Mouse (Mus musculus): ENCODE measurements around the gene Rem1.
A peak's percentile ranks its signal among the peaks of the same experiment; 100 is the strongest.

Rem1 gene

GRCm38 (mm10) chr2:152626774-152627591, at the start of gene Rem1:
Gene Rem1 (plus strand): TSS chr2:152626951.
- no peak for DNase-seq (ENCODE audit: low spot score in 2 of 2)

- DNase-seq (ENCODE audit: low spot score in 2 of 2): no peak
Observed at GRCm38 (mm10) chr2:152580107-152580506, 46.6 kb upstream of the Rem1 start, which contains the start of gene Defb19. Gene Defb19 (minus strand): TSS chr2:152580312.

- DNase-seq (ENCODE audit: low spot score in 2 of 2): no peak
Observed at GRCm38 (mm10) chr2:152580612-152581011, 46.1 kb upstream of the Rem1 start.

GRCm38 (mm10) chr2:152586926-152587560, 39.7 kb upstream of the Rem1 start:
- peak; percentile 9 to 15 for DNase-seq (ENCODE audit: low spot score in 2 of 2)

GRCm38 (mm10) chr2:152588450-152588849, 38.3 kb upstream of the Rem1 start:
- no peak for DNase-seq (ENCODE audit: low spot score in 2 of 2)

- no peak for DNase-seq (ENCODE audit: low spot score in 2 of 2)
Observed at GRCm38 (mm10) chr2:152589021-152589420, 37.7 kb upstream of the Rem1 start.

GRCm38 (mm10) chr2:152599299-152599698, 27.5 kb upstream of the Rem1 start, which contains the start of gene Defb45:
Gene Defb45 (minus strand): TSS chr2:152599399.
- no peak for DNase-seq (ENCODE audit: low spot score in 2 of 2)

- no peak for DNase-seq (ENCODE audit: low spot score in 2 of 2)
Observed at GRCm38 (mm10) chr2:152600076-152600475, 26.7 kb upstream of the Rem1 start.

GRCm38 (mm10) chr2:152601275-152601960, 25.3 kb upstream of the Rem1 start:
- DNase-seq (ENCODE audit: low spot score in 2 of 2): no peak

GRCm38 (mm10) chr2:152604057-152604456, 22.7 kb upstream of the Rem1 start, which contains the start of gene Defb36:
Gene Defb36 (plus strand): TSS chr2:152604327.
- DNase-seq (ENCODE audit: low spot score in 2 of 2): peak; percentile 27 to 28

- DNase-seq (ENCODE audit: low spot score in 2 of 2): no peak
Observed at GRCm38 (mm10) chr2:152607746-152608145, 19.0 kb upstream of the Rem1 start.

- DNase-seq (ENCODE audit: low spot score in 2 of 2): no peak
Observed at GRCm38 (mm10) chr2:152608719-152609118, 18.0 kb upstream of the Rem1 start.

GRCm38 (mm10) chr2:152612193-152612592, 14.6 kb upstream of the Rem1 start:
- DNase-seq (ENCODE audit: low spot score in 2 of 2): peak in 1 of 2 experiments; percentile 7

GRCm38 (mm10) chr2:152615563-152615962, 11.2 kb upstream of the Rem1 start:
- peak; percentile 64 to 68 for DNase-seq (ENCODE audit: low spot score in 2 of 2)

GRCm38 (mm10) chr2:152616470-152616869, 10.3 kb upstream of the Rem1 start:
- DNase-seq (ENCODE audit: low spot score in 2 of 2): no peak

GRCm38 (mm10) chr2:152617374-152617773, 9.4 kb upstream of the Rem1 start:
- DNase-seq (ENCODE audit: low spot score in 2 of 2): no peak

GRCm38 (mm10) chr2:152620367-152621134, 6.2 kb upstream of the Rem1 start:
- DNase-seq (ENCODE audit: low spot score in 2 of 2): peak; percentile 16 to 20

GRCm38 (mm10) chr2:152622151-152622550, 4.6 kb upstream of the Rem1 start:
- no peak for DNase-seq (ENCODE audit: low spot score in 2 of 2)

- no peak for DNase-seq (ENCODE audit: low spot score in 2 of 2)
Observed at GRCm38 (mm10) chr2:152622953-152623352, 3.8 kb upstream of the Rem1 start, which contains the start of gene Defb25. Gene Defb25 (minus strand): TSS chr2:152623053.

GRCm38 (mm10) chr2:152624566-152624965, 2.2 kb upstream of the Rem1 start:
- no peak for DNase-seq (ENCODE audit: low spot score in 2 of 2)

- DNase-seq (ENCODE audit: low spot score in 2 of 2): no peak
Observed at GRCm38 (mm10) chr2:152625256-152625655, 1.5 kb upstream of the Rem1 start.

Measured in right cerebral cortex, adult 2 months (tissue).